Mouse (Mus musculus): ENCODE measurements around the gene Stk26. TPM values are rescaled to one million over a fixed set of nuclear protein-coding genes. Genes with fewer than 3 reads are reported as not detected.

Gene Stk26
- total and polyA plus RNA-seq, 3 experiments: 0.04 to 0.72 (median 0.57) TPM

DNA sequence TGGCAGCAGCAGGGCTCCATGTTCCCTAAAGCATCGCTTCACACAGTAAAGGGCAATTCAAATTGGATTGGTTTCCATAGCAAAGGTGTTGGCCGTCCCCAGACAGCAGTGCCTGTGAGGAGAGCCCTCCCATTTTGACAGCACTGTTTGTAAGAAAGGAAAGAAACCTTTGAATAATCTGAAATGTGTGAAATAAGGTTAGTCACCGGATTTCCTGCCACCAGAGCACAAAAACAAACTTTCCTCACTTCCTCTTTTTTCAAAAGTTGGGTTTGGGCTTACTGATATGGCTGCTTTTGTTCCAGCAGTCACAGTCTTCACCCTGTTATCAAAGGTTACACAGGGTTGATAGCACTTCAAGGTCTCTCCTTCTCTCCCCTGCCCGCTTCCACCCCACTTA is 35.2 kb upstream of the Stk26 start:
- Histone ChIP-seq H3K36me3 (replicated peaks in 1 of 2; ENCODE audit: control insufficient read depth in 1 of 2, insufficient read depth in 1 of 2, low read length in 1 of 2) (no peaks in the 10 kb centered on the region), H3K9me3 (replicated peaks; ENCODE audit: low read length) (no peaks in the 10 kb centered on the region), H3K27ac (ENCODE audit: insufficient read depth, low read depth) (no peak overlapping the region), H3K4me2 (ENCODE audit: insufficient read depth, low read depth, poor library complexity, severe bottlenecking) (no peak overlapping the region), H3K4me1 (ENCODE audit: control insufficient read depth in 1 of 2, insufficient read depth in 2 of 2) (peaks cover 9 to 16% of the 10 kb centered on the region in 2 experiments), H3K9ac (ENCODE audit: insufficient read depth, low read depth) (no peak overlapping the region), H3K79me2 (replicated peaks; ENCODE audit: control insufficient read depth, extremely low read depth, insufficient read depth, poor library complexity, severe bottlenecking) (no peaks in the 10 kb centered on the region), H3K4me3 (replicated peaks in 1 of 3; ENCODE audit: low read depth in 2 of 3, low read length in 2 of 3, poor library complexity in 1 of 3) (no peak overlapping the region), H3K27me3 (replicated peaks) (no peaks in the 10 kb centered on the region)
- peak; percentile 53 for DNase-seq (ENCODE audit: extremely low read depth)
- TF ChIP-seq IRF4 (IDR thresholded peaks at IDR 0.05; ENCODE audit: low read depth, low read length) (peak; percentile 60), EP300 (IDR thresholded peaks at IDR 0.05; ENCODE audit: low read length) (peak; percentile 65), TBP (conservative IDR thresholded peaks at IDR 0.05; ENCODE audit: low read depth, low read length) (no peak), BHLHE40 (IDR thresholded peaks at IDR 0.05; ENCODE audit: low read depth, low read length) (0 out of 2 replicates have a peak, but pooled peaks have one; percentile 20)
- in situ Hi-C loops (cut with MboI; ENCODE audit: low pct_ligation_motif_present, low pct_unique_long_range_greater_than_20kb, low sequenced_read_pairs): no loop called here
- dilution Hi-C loops (cut with MboI; ENCODE audit: extremely low pct_ligation_motif_present, extremely low pct_unique_long_range_greater_than_20kb, low sequenced_read_pairs): no loop called here

- no peaks in the 10 kb centered on the region for H3K27me3 ChIP-seq (replicated peaks)
- in situ Hi-C loops (cut with MboI; ENCODE audit: low pct_ligation_motif_present, low pct_unique_long_range_greater_than_20kb, low sequenced_read_pairs): no loop called here
Measured at GRCm38 (mm10) chrX:50823856-50824255, 17.0 kb upstream of the Stk26 start.

DNA sequence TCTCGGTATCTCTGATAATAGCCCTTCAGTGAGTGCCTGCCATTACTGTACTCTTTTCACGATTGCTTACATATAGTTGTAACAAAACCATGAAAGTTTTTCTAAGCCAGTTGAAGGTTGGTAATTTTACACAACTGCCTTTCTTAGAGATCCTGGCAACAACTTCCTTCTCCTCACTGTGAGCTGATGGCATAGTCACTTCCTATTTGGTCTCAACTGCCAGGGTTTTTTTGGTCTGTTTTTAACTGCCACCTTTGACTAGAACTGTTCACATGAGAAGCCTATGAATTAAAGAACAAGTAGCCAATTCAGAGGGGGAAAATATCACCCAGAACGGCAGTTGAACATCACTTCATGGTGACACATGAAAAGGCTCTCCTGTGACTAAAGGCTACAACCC is 5.3 kb upstream of the Stk26 start:
- Histone ChIP-seq H3K4me1 (ENCODE audit: control insufficient read depth in 1 of 2, insufficient read depth in 2 of 2) (no peaks in the 10 kb centered on the region), H3K27ac (ENCODE audit: insufficient read depth, low read depth) (no peak overlapping the region), H3K4me3 (replicated peaks in 1 of 3; ENCODE audit: low read depth in 2 of 3, low read length in 2 of 3, poor library complexity in 1 of 3) (no peak overlapping the region), H3K36me3 (replicated peaks in 1 of 2; ENCODE audit: control insufficient read depth in 1 of 2, insufficient read depth in 1 of 2, low read length in 1 of 2) (no peaks in the 10 kb centered on the region), H3K27me3 (replicated peaks) (no peaks in the 10 kb centered on the region), H3K9me3 (replicated peaks; ENCODE audit: low read length) (no peaks in the 10 kb centered on the region), H3K4me2 (ENCODE audit: insufficient read depth, low read depth, poor library complexity, severe bottlenecking) (no peak overlapping the region), H3K79me2 (replicated peaks; ENCODE audit: control insufficient read depth, extremely low read depth, insufficient read depth, poor library complexity, severe bottlenecking) (no peaks in the 10 kb centered on the region), H3K9ac (ENCODE audit: insufficient read depth, low read depth) (no peak overlapping the region)
- in situ Hi-C loops (cut with MboI; ENCODE audit: low pct_ligation_motif_present, low pct_unique_long_range_greater_than_20kb, low sequenced_read_pairs): no loop called here
- dilution Hi-C loops (cut with MboI; ENCODE audit: extremely low pct_ligation_motif_present, extremely low pct_unique_long_range_greater_than_20kb, low sequenced_read_pairs): no loop called here
- DNase-seq (ENCODE audit: extremely low read depth): no peak
- TF ChIP-seq ZC3H11A (IDR thresholded peaks at IDR 0.05; ENCODE audit: low read depth, low read length) (no peak), SIN3A (IDR thresholded peaks at IDR 0.05; ENCODE audit: low read length) (no peak), POLR2AphosphoS2 (IDR thresholded peaks at IDR 0.05; ENCODE audit: low read depth, low read length) (no peak), ZNF384 (IDR thresholded peaks at IDR 0.05; ENCODE audit: low read depth, low read length) (no peak), ZMIZ1 (IDR thresholded peaks at IDR 0.05; ENCODE audit: low read depth, low read length) (no peak), IRF4 (IDR thresholded peaks at IDR 0.05; ENCODE audit: low read depth, low read length) (no peak), JUND (conservative IDR thresholded peaks at IDR 0.05; ENCODE audit: low read depth, low read length) (no peak), BHLHE40 (IDR thresholded peaks at IDR 0.05; ENCODE audit: low read depth, low read length) (no peak), NELFE (IDR thresholded peaks at IDR 0.05; ENCODE audit: low read depth, low read length) (no peak), CHD2 (IDR thresholded peaks at IDR 0.05; ENCODE audit: low read length) (no peak), E2F4 (IDR thresholded peaks at IDR 0.05; ENCODE audit: insufficient replicate concordance, low read depth, low read length) (no peak), TCF12 (IDR thresholded peaks at IDR 0.05; ENCODE audit: low read depth, low read length) (no peak), MAZ (IDR thresholded peaks at IDR 0.05; ENCODE audit: low read depth, low read length) (no peak)

More at GRCm38 (mm10) chrX:50823856-50824255, 17.0 kb upstream of the Stk26 start:
- no peak for DNase-seq (ENCODE audit: extremely low read depth)
- no peak overlapping the region for H3K27ac ChIP-seq (ENCODE audit: insufficient read depth, low read depth)
- TF ChIP-seq KAT2A (IDR thresholded peaks at IDR 0.05; ENCODE audit: insufficient replicate concordance, low read length): no peak
- no peak for TF ChIP-seq ZC3H11A (IDR thresholded peaks at IDR 0.05; ENCODE audit: low read depth, low read length)
- TF ChIP-seq TCF12 (IDR thresholded peaks at IDR 0.05; ENCODE audit: low read depth, low read length): no peak
- TF ChIP-seq GABPA (IDR thresholded peaks at IDR 0.05; ENCODE audit: insufficient replicate concordance, low read depth, low read length): no peak
- no peak for TF ChIP-seq POLR2A (IDR thresholded peaks at IDR 0.05; ENCODE audit: low read depth, low read length)
- TF ChIP-seq USF1 (IDR thresholded peaks at IDR 0.05; ENCODE audit: low read depth, low read length): no peak
- TF ChIP-seq CTCF (conservative IDR thresholded peaks at IDR 0.05 in 1 of 2, IDR thresholded peaks at IDR 0.05 in 1 of 2; ENCODE audit: low read depth in 2 of 2, low read length in 2 of 2): no peak
- TF ChIP-seq TBP (conservative IDR thresholded peaks at IDR 0.05; ENCODE audit: low read depth, low read length): no peak
- no peak for TF ChIP-seq USF2 (conservative IDR thresholded peaks at IDR 0.05; ENCODE audit: low read depth, low read length)
- no peak for TF ChIP-seq POLR2AphosphoS2 (IDR thresholded peaks at IDR 0.05; ENCODE audit: low read depth, low read length)
- TF ChIP-seq UBTF (IDR thresholded peaks at IDR 0.05; ENCODE audit: low read depth, low read length): no peak
- TF ChIP-seq MAX (IDR thresholded peaks at IDR 0.05; ENCODE audit: low read length): no peak
- TF ChIP-seq RAD21 (IDR thresholded peaks at IDR 0.05; ENCODE audit: low read depth, low read length): no peak
- TF ChIP-seq ZKSCAN1 (IDR thresholded peaks at IDR 0.05; ENCODE audit: borderline replicate concordance, low read depth, low read length): no peak
- no peak for TF ChIP-seq ELF1 (IDR thresholded peaks at IDR 0.05; ENCODE audit: low read depth, low read length)
- TF ChIP-seq NRF1 (IDR thresholded peaks at IDR 0.05; ENCODE audit: low read depth, low read length): no peak
- H3K79me2 ChIP-seq (replicated peaks; ENCODE audit: control insufficient read depth, extremely low read depth, insufficient read depth, poor library complexity, severe bottlenecking): no peaks in the 10 kb centered on the region
- H3K4me1 ChIP-seq (ENCODE audit: control insufficient read depth in 1 of 2, insufficient read depth in 2 of 2): no peaks in the 10 kb centered on the region
- H3K9me3 ChIP-seq (replicated peaks; ENCODE audit: low read length): no peaks in the 10 kb centered on the region
- H3K36me3 ChIP-seq (replicated peaks in 1 of 2; ENCODE audit: control insufficient read depth in 1 of 2, insufficient read depth in 1 of 2, low read length in 1 of 2): no peaks in the 10 kb centered on the region
- dilution Hi-C loops (cut with MboI; ENCODE audit: extremely low pct_ligation_motif_present, extremely low pct_unique_long_range_greater_than_20kb, low sequenced_read_pairs): no loop called here
- H3K4me2 ChIP-seq (ENCODE audit: insufficient read depth, low read depth, poor library complexity, severe bottlenecking): no peak overlapping the region
- no peak overlapping the region for H3K4me3 ChIP-seq (replicated peaks in 1 of 3; ENCODE audit: low read depth in 2 of 3, low read length in 2 of 3, poor library complexity in 1 of 3)
- H3K9ac ChIP-seq (ENCODE audit: insufficient read depth, low read depth): no peak overlapping the region
